Mouse (Mus musculus) embryonic fibroblast, embryonic 13.5 days (primary cell): ENCODE measurements around the gene Acvr1b.

Experiments
- CTCF ChIP-seq: IDR thresholded peaks from 2 replicates; pipeline ENCODE4 v1.5.1; 2011; ENCODE audit warnings: mild to moderate bottlenecking, control low read depth, low read length, moderate library complexity, borderline replicate concordance; ENCODE audit not compliant: insufficient read depth
- POLR2A ChIP-seq: IDR thresholded peaks from 2 replicates; pipeline ENCODE4 v1.6.1; 2011; ENCODE audit warnings: low read depth, mild to moderate bottlenecking, control low read depth, low read length, moderate library complexity

DNA sequence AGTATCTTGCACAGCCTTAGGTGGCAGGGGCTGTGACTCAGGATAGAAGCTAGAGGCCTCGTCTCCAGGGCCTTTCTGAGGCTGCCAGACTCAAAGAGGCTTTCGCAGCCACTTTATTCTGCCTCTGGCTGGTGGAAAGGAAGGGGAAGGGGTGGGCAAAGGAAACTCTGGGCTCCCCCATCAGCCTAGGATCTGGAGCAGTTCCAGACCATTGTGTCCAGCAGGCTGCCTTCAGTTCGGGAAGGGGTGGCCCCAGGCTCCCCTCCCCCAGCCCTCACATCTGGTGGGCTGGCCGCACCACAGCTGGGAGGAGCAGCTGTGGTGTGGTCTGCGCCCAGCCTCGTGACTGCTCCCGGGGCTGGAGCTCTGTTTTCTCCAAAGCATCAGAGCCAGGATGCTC is 54.1 kb downstream of the Acvr1b start:
- no peak for TF ChIP-seq POLR2A
- TF ChIP-seq CTCF, result no peak
